Mouse (Mus musculus) CH12.LX (cell line): Measurements from ENCODE around the gene Tasp1. TPM values are rescaled to one million over a fixed set of nuclear protein-coding genes. Genes with fewer than 3 reads are reported as not detected.

Source experiments
- DNase-seq: peaks from one replicate; pipeline ENCODE4 v3.0.0-alpha.2; 2013; ENCODE audit errors: extremely low read depth
- H3K27ac ChIP-seq: 2 replicates; pipeline ENCODE4 v1.5.1; 2012; ENCODE audit warnings: low read depth, mild to moderate bottlenecking, control low read depth, moderate library complexity; ENCODE audit not compliant: insufficient read depth
- H3K27me3 ChIP-seq: replicated peaks from 2 replicates; pipeline ENCODE3; 2012; ENCODE audit warnings: inconsistent platforms
- H3K36me3 ChIP-seq, 2 experiments: replicated peaks in 1 of 2; 2 replicates each; pipeline versions ENCODE3 to v1.6.1; 2012; ENCODE audit warnings: inconsistent platforms in 1 of 2, low read length in 1 of 2, mild to moderate bottlenecking in 1 of 2, mixed read lengths in 1 of 2, moderate library complexity in 1 of 2; ENCODE audit not compliant: control insufficient read depth in 1 of 2, insufficient read depth in 1 of 2
- H3K4me1 ChIP-seq, 2 experiments: 2 replicates each; pipeline ENCODE4 v1.6.1; 2012; ENCODE audit warnings: inconsistent platforms in 1 of 2, moderate library complexity in 1 of 2; ENCODE audit not compliant: insufficient read depth in 2 of 2, control insufficient read depth in 1 of 2
- H3K4me2 ChIP-seq: 2 replicates; pipeline ENCODE4 v1.6.1; 2012; ENCODE audit warnings: low read depth, mild to moderate bottlenecking, control low read depth; ENCODE audit not compliant: poor library complexity, insufficient read depth, severe bottlenecking
- H3K4me3 ChIP-seq, 3 experiments: fragments of 150-350 bp in 1 of 3; sonication (generic) in 1 of 3; replicated peaks in 1 of 3; 2 replicates each; pipeline versions ENCODE3 to v1.5.1; 2011 to 2012; ENCODE audit warnings: low read depth in 2 of 3, low read length in 2 of 3, mild to moderate bottlenecking in 2 of 3, moderate library complexity in 2 of 3, control low read depth in 1 of 3, improper control_type of control experiment in 1 of 3, inconsistent platforms in 1 of 3, mixed read lengths in 1 of 3; ENCODE audit not compliant: poor library complexity in 1 of 3
- H3K79me2 ChIP-seq: replicated peaks from 2 replicates; pipeline ENCODE4 v1.6.1; 2012; ENCODE audit warnings: mild to moderate bottlenecking, moderate library complexity; ENCODE audit not compliant: control insufficient read depth, poor library complexity, insufficient read depth, severe bottlenecking; ENCODE audit errors: extremely low read depth
- H3K9ac ChIP-seq: 2 replicates; pipeline ENCODE4 v1.6.1; 2012; ENCODE audit warnings: low read depth, mild to moderate bottlenecking, control low read depth, moderate library complexity; ENCODE audit not compliant: insufficient read depth
- H3K9me3 ChIP-seq: replicated peaks from 2 replicates; pipeline ENCODE3; 2012; ENCODE audit warnings: low read length, inconsistent platforms, mixed read lengths
- BHLHE40 ChIP-seq: IDR thresholded peaks from 2 replicates; pipeline ENCODE4 v1.6.1; 2011; ENCODE audit warnings: mild to moderate bottlenecking, low read depth, low read length, improper control_type of control experiment
- CHD1 ChIP-seq: IDR thresholded peaks from 2 replicates; pipeline ENCODE4 v1.6.1; 2012; ENCODE audit warnings: low read depth, low read length, improper control_type of control experiment, inconsistent platforms
- CHD2 ChIP-seq: IDR thresholded peaks from 2 replicates; pipeline ENCODE4 v1.6.1; 2011; ENCODE audit warnings: low read length, improper control_type of control experiment
- E2F4 ChIP-seq: IDR thresholded peaks from 2 replicates; pipeline ENCODE4 v1.6.1; 2011; ENCODE audit warnings: low read depth, low read length, improper control_type of control experiment; ENCODE audit not compliant: insufficient replicate concordance
- GABPA ChIP-seq: IDR thresholded peaks from 2 replicates; pipeline ENCODE4 v1.6.1; 2012; ENCODE audit warnings: low read depth, low read length, improper control_type of control experiment, inconsistent platforms; ENCODE audit not compliant: insufficient replicate concordance
- HCFC1 ChIP-seq: IDR thresholded peaks from 2 replicates; pipeline ENCODE4 v1.6.1; 2012; ENCODE audit warnings: low read depth, mild to moderate bottlenecking, inconsistent platforms, low read length, improper control_type of control experiment
- IRF4 ChIP-seq: IDR thresholded peaks from 2 replicates; pipeline ENCODE4 v1.6.1; 2014; ENCODE audit warnings: low read depth, mild to moderate bottlenecking, inconsistent platforms, low read length, improper control_type of control experiment
- JUN ChIP-seq: IDR thresholded peaks from 2 replicates; pipeline ENCODE4 v1.6.1; 2011; ENCODE audit warnings: low read depth, mild to moderate bottlenecking, low read length, improper control_type of control experiment, moderate library complexity; ENCODE audit not compliant: insufficient read depth
- KAT2A ChIP-seq: IDR thresholded peaks from 2 replicates; pipeline ENCODE4 v1.6.1; 2012; ENCODE audit warnings: low read length, improper control_type of control experiment, inconsistent platforms; ENCODE audit not compliant: insufficient replicate concordance
- MAFK ChIP-seq: IDR thresholded peaks from 2 replicates; pipeline ENCODE4 v1.6.1; 2011; ENCODE audit warnings: low read length, improper control_type of control experiment; ENCODE audit not compliant: insufficient replicate concordance
- MXI1 ChIP-seq: IDR thresholded peaks from 2 replicates; pipeline ENCODE4 v1.6.1; 2011; ENCODE audit warnings: mild to moderate bottlenecking, low read depth, low read length, improper control_type of control experiment
- MYC ChIP-seq: IDR thresholded peaks from 2 replicates; pipeline ENCODE4 v1.6.1; 2011; ENCODE audit warnings: low read depth, mild to moderate bottlenecking, improper control_type of control experiment, low read length
- PAX5 ChIP-seq: IDR thresholded peaks from 2 replicates; pipeline ENCODE4 v1.6.1; 2012; ENCODE audit warnings: low read length, inconsistent platforms, mixed read lengths
- POLR2A ChIP-seq: IDR thresholded peaks from 2 replicates; pipeline ENCODE4 v1.6.1; 2011; ENCODE audit warnings: low read depth, mild to moderate bottlenecking, improper control_type of control experiment, low read length
- RAD21 ChIP-seq: IDR thresholded peaks from 2 replicates; pipeline ENCODE4 v1.6.1; 2011; ENCODE audit warnings: low read depth, mild to moderate bottlenecking, low read length, improper control_type of control experiment, moderate library complexity
- RCOR1 ChIP-seq: conservative IDR thresholded peaks from 2 replicates; pipeline ENCODE4 v1.6.1; 2012; ENCODE audit warnings: low read depth, mild to moderate bottlenecking, inconsistent platforms, low read length, improper control_type of control experiment
- TBP ChIP-seq: conservative IDR thresholded peaks from 2 replicates; pipeline ENCODE4 v1.6.1; 2011; ENCODE audit warnings: low read depth, low read length, improper control_type of control experiment
- USF1 ChIP-seq: IDR thresholded peaks from 2 replicates; pipeline ENCODE4 v1.6.1; 2014; ENCODE audit warnings: low read depth, mild to moderate bottlenecking, inconsistent platforms, low read length, improper control_type of control experiment
- USF2 ChIP-seq: conservative IDR thresholded peaks from 2 replicates; pipeline ENCODE4 v1.6.1; 2011; ENCODE audit warnings: low read depth, low read length, improper control_type of control experiment
- ZKSCAN1 ChIP-seq: IDR thresholded peaks from 2 replicates; pipeline ENCODE4 v1.6.1; 2012; ENCODE audit warnings: low read depth, inconsistent platforms, low read length, improper control_type of control experiment, borderline replicate concordance
- ZMIZ1 ChIP-seq: IDR thresholded peaks from 2 replicates; pipeline ENCODE4 v1.6.1; 2012; ENCODE audit warnings: low read depth, mild to moderate bottlenecking, inconsistent platforms, low read length, improper control_type of control experiment
- ZNF384 ChIP-seq: IDR thresholded peaks from 2 replicates; pipeline ENCODE4 v1.6.1; 2012; ENCODE audit warnings: low read depth, low read length, improper control_type of control experiment, inconsistent platforms
- dilution Hi-C: fragments of 300-500 bp; cut with MboI; formaldehyde crosslinking; loops from 2 replicates; pipeline ENCODE4 v1.14.3; 2020; ENCODE audit warnings: low sequenced_read_pairs; ENCODE audit not compliant: extremely low pct_unique_long_range_greater_than_20kb, extremely low pct_ligation_motif_present
- in situ Hi-C: fragments of 300-500 bp; cut with MboI; formaldehyde crosslinking; loops from 3 replicates; pipeline ENCODE4 v1.14.3; 2019; ENCODE audit warnings: low sequenced_read_pairs, low pct_ligation_motif_present, low pct_unique_long_range_greater_than_20kb, mixed read lengths
- polyA plus RNA-seq: library from polyadenylated mRNA; unstranded; fragments of >175 nt; gene quantifications from 2 replicates; pipeline ENCODE4 v1.2.1, GENCODE M21; 2012; ENCODE audit warnings: low read depth; ENCODE audit not compliant: insufficient read length
- total RNA-seq, 2 experiments: library from RNA; depleted of rRNA; stranded (reverse); fragments of 300-350 nt in 1 of 2; fragments of >200 nt in 1 of 2; gene quantifications; 2 replicates each; pipeline ENCODE4 v1.2.3; 2012 to 2014

The Tasp1 gene
- total and polyA plus RNA-seq, 3 experiments: 28.8 to 64.5 (median 28.9) TPM

DNA sequence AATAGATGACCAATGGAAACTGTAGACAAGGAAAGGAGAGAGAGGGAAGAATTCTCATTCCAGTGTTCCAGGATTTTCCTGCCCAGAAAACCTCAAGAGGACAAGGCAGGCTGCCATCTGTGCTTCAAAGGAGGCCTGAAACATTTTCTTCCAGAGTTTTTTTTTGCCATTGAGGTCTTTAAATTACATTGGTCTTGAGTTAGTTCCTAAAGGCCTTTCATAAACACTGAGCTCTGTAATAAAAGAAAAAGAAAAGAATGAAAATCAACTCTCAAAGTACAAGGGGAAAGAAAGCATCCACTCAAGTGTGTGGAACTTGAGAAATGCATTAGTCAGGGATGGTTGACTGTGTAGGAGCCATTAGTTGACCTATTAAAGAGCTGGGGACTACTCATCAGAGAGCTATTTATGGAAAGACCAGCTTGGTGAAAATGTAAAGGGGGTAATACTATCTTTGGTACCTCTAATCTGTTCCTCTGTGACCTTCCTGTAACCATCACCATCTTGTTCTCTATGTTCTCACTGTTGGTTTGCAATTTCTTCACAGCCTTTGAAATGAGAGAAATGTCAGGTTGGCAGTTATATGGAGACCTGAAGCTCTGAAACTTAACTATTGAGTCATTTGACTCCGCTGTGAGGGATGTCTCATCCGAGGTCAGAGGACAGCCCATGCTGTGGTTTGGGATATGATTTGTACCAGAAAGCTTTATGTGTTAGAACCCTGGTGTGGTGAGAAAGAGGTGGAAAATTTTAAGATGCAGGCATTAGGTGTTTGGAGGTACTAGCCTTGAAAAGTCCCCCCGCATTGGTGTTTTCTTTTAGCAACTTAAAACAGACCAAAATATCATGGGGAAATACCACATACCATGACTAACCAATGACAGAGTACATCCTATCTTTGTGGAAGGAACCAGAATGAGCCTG lies 34.2 kb upstream of the Tasp1 start (continued):
- TF ChIP-seq E2F4 (no peak), JUN (peak; percentile 26; the same call in 1 of the 2 replicates), PAX5 (no peak), IRF4 (peak; percentile 85), GABPA (no peak), USF1 (no peak), KAT2A (0 out of 2 replicates have a peak, but pooled peaks have one; percentile 26), TBP (peak; percentile 58), CHD1 (peak; percentile 77; the same call in 1 of the 2 replicates), MYC (no peak; the same call in 1 of the 2 replicates), RCOR1 (peak; percentile 53; the same call in 1 of the 2 replicates), BHLHE40 (peak; percentile 53), USF2 (no peak), MXI1 (no peak), ZKSCAN1 (no peak), HCFC1 (no peak), MAFK (0 out of 2 replicates have a peak, but pooled peaks have one; percentile 63), POLR2A (no peak), CHD2 (peak; percentile 40; the same call in 1 of the 2 replicates), ZNF384 (no peak; the same call in 1 of the 2 replicates), ZMIZ1 (no peak)

DNA sequence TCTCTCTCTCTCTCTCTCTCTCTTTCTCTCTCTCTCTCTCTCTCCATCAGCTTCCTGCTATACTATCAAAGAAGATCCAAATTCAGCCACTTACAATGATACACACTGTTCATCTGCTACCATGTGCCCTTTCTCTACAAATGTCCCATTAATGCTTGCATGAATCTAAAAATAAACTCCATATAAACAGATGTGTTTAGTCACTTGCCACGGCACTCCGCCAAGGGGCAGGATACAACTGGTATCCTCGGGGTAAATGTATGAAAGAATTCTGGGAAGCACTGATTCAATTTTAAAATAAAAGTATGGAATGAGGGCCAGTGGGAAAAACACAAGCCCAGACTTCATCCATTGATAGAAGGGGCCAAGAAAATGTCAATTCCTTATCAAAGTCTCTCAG lies 33.4 kb upstream of the Tasp1 start:
- no peaks in the 10 kb centered on the region for H3K9me3 ChIP-seq
- no peak for TF ChIP-seq RAD21
- TF ChIP-seq USF2: no peak
- peak overlapping the region; percentile 95; the same call in 1 of the 2 replicates for H3K27ac ChIP-seq
- no peak overlapping the region for H3K9ac ChIP-seq
- no peak for DNase-seq
- in situ Hi-C loops: no loop called here
- peaks cover 9 to 47% of the 10 kb centered on the region in 2 experiments for H3K4me1 ChIP-seq
- no peaks in the 10 kb centered on the region for H3K79me2 ChIP-seq
- H3K4me3 ChIP-seq: no peak overlapping the region
- no peaks in the 10 kb centered on the region for H3K36me3 ChIP-seq
- dilution Hi-C loops: no loop called here
- H3K27me3 ChIP-seq: no peaks in the 10 kb centered on the region
- H3K4me2 ChIP-seq: 0 out of 2 replicates have a peak overlapping the region, but pooled peaks have one; percentile 10
